Mouse (Mus musculus): ENCODE measurements around the gene Rfng. TPM values are rescaled to one million over a fixed set of nuclear protein-coding genes. Genes with fewer than 3 reads are reported as not detected.
"Not testable (repeated sequence)": the region's sequence is repeated elsewhere in the genome, so short reads cannot be mapped to it uniquely, and the experiment has no call there.

Gene Rfng
- total RNA-seq (2018; cell fraction: chromatin; rRNA removed): 10 to 100 TPM in 8 of 26 experiments, 1 to 10 TPM in 18; 2.1 to 20.3 (median 7.0) TPM
- 10 to 100 TPM in 23 of 26 experiments, 1 to 10 TPM in 3; 8.8 to 18.0 (median 11.9) TPM for total RNA-seq (2018; cell fraction: cytosol; rRNA removed)
- 10 to 100 TPM in 14 of 26 experiments, 1 to 10 TPM in 12; 4.2 to 24.9 (median 11.3) TPM for total RNA-seq (2018; cell fraction: nucleus; rRNA removed)
- polyA plus RNA-seq (2018): 12.9 to 16.2 TPM (median 15.6 TPM) in 3 replicates

- Histone ChIP-seq H3K27ac (no peak within 1 kb of the TSS), H3K36me3 (ENCODE audit: inconsistent target) (peaks cover 19% of the 10 kb centered on the region; the same call in 1 of the 2 replicates), H3K79me2 (ENCODE audit: inconsistent target) (peaks cover 15% of the 10 kb centered on the region), H3K4me3 (ENCODE audit: inconsistent target) (peak within 1 kb of the TSS; percentile 61)
- WGBS (ENCODE audit: missing documents): 0% methylated on average over 38 of the region's 107 CpGs
Measured at GRCm38 (mm10) chr11:120784064-120784791, at the start of gene Rfng, which contains the start of gene Gps1. Gene Rfng, minus strand, starts transcription at chr11:120784207. Gene Gps1, plus strand, starts transcription at chr11:120784272.

GRCm38 (mm10) chr11:120832962-120833361 lies 49.0 kb upstream of the Rfng start:
- H3K27ac ChIP-seq; H3K36me3 ChIP-seq (ENCODE audit: inconsistent target); H3K79me2 ChIP-seq (ENCODE audit: inconsistent target); H3K4me3 ChIP-seq (ENCODE audit: inconsistent target): not testable (repeated sequence)
- WGBS (ENCODE audit: missing documents): 96% methylated on average over 4 of the region's 5 CpGs

GRCm38 (mm10) chr11:120831659-120832440 lies 47.8 kb upstream of the Rfng start:
- no peak overlapping the region for H3K4me3 ChIP-seq (ENCODE audit: inconsistent target)
- H3K79me2 ChIP-seq (ENCODE audit: inconsistent target): no peaks in the 10 kb centered on the region
- H3K36me3 ChIP-seq (ENCODE audit: inconsistent target): no peaks in the 10 kb centered on the region
- H3K27ac ChIP-seq: no peak overlapping the region
- 94% methylated on average over 3 of the region's 3 CpGs for whole genome bisulfite sequencing (ENCODE audit: missing documents)

GRCm38 (mm10) chr11:120830686-120831085 lies 46.7 kb upstream of the Rfng start:
- no peak overlapping the region for H3K4me3 ChIP-seq (ENCODE audit: inconsistent target)
- no peaks in the 10 kb centered on the region for H3K79me2 ChIP-seq (ENCODE audit: inconsistent target)
- 98% methylated on average over 12 of the region's 12 CpGs for WGBS (ENCODE audit: missing documents)
- no peaks in the 10 kb centered on the region for H3K36me3 ChIP-seq (ENCODE audit: inconsistent target)
- H3K27ac ChIP-seq: no peak overlapping the region

GRCm38 (mm10) chr11:120829757-120830532 lies 45.9 kb upstream of the Rfng start:
- Histone ChIP-seq H3K27ac (no peak overlapping the region), H3K4me3 (ENCODE audit: inconsistent target) (no peak overlapping the region), H3K79me2 (ENCODE audit: inconsistent target) (no peaks in the 10 kb centered on the region), H3K36me3 (ENCODE audit: inconsistent target) (no peaks in the 10 kb centered on the region)
- 98% methylated on average over 10 of the region's 10 CpGs for WGBS (ENCODE audit: missing documents)

GRCm38 (mm10) chr11:120828416-120828815 lies 44.4 kb upstream of the Rfng start:
- H3K79me2 ChIP-seq (ENCODE audit: inconsistent target): peaks cover under 1% of the 10 kb centered on the region; the same call in 1 of the 2 replicates
- no peak overlapping the region for H3K4me3 ChIP-seq (ENCODE audit: inconsistent target)
- no peak overlapping the region for H3K27ac ChIP-seq
- H3K36me3 ChIP-seq (ENCODE audit: inconsistent target): no peaks in the 10 kb centered on the region
- 83% methylated on average over 4 of the region's 4 CpGs for WGBS (ENCODE audit: missing documents)

- Histone ChIP-seq H3K79me2 (ENCODE audit: inconsistent target) (peaks cover 22% of the 10 kb centered on the region), H3K27ac (no peak overlapping the region), H3K4me3 (ENCODE audit: inconsistent target) (no peak overlapping the region), H3K36me3 (ENCODE audit: inconsistent target) (no peaks in the 10 kb centered on the region)
- 96% methylated on average over 8 of the region's 8 CpGs for WGBS (ENCODE audit: missing documents)
Measured at GRCm38 (mm10) chr11:120826016-120826953, 42.3 kb upstream of the Rfng start.

GRCm38 (mm10) chr11:120825289-120825863 lies 41.4 kb upstream of the Rfng start:
- no peaks in the 10 kb centered on the region; the same call in 1 of the 2 replicates for H3K36me3 ChIP-seq (ENCODE audit: inconsistent target)
- H3K79me2 ChIP-seq (ENCODE audit: inconsistent target): peaks cover 31% of the 10 kb centered on the region
- peak overlapping the region; percentile 32 for H3K27ac ChIP-seq
- WGBS (ENCODE audit: missing documents): 71% methylated on average over 4 of the region's 4 CpGs
- peak overlapping the region; percentile 20; the same call in 1 of the 2 replicates for H3K4me3 ChIP-seq (ENCODE audit: inconsistent target)

- Histone ChIP-seq H3K4me3 (ENCODE audit: inconsistent target) (peak overlapping the region; percentile 20), H3K27ac (peak overlapping the region; percentile 32), H3K79me2 (ENCODE audit: inconsistent target) (peaks cover 36% of the 10 kb centered on the region), H3K36me3 (ENCODE audit: inconsistent target) (peaks cover under 1% of the 10 kb centered on the region; the same call in 1 of the 2 replicates)
- WGBS (ENCODE audit: missing documents): 7% methylated on average over 21 of the region's 21 CpGs
Measured at GRCm38 (mm10) chr11:120824787-120825288, 40.8 kb upstream of the Rfng start.

GRCm38 (mm10) chr11:120823956-120824786 lies 40.2 kb upstream of the Rfng start, which contains the start of gene Fasn:
Gene Fasn, minus strand, starts transcription at chr11:120824547.
- peaks cover 40% of the 10 kb centered on the region for H3K79me2 ChIP-seq (ENCODE audit: inconsistent target)
- peaks cover 7% of the 10 kb centered on the region for H3K36me3 ChIP-seq (ENCODE audit: inconsistent target)
- peak within 1 kb of the TSS; percentile 78 for H3K27ac ChIP-seq
- under 1% methylated on average over 97 of the region's 109 CpGs for WGBS (ENCODE audit: missing documents)
- H3K4me3 ChIP-seq (ENCODE audit: inconsistent target): peak within 1 kb of the TSS; percentile 90

- WGBS (ENCODE audit: missing documents): under 1% methylated on average over 26 of the region's 40 CpGs
- peak overlapping the region; percentile 78 for H3K27ac ChIP-seq
- H3K4me3 ChIP-seq (ENCODE audit: inconsistent target): peak overlapping the region; percentile 90
- peaks cover 40% of the 10 kb centered on the region for H3K79me2 ChIP-seq (ENCODE audit: inconsistent target)
- H3K36me3 ChIP-seq (ENCODE audit: inconsistent target): peaks cover 14% of the 10 kb centered on the region
Measured at GRCm38 (mm10) chr11:120823551-120823947, 39.5 kb upstream of the Rfng start.

Data from macrophage (primary cell).